Mouse (Mus musculus) gastrocnemius, postnatal 4 days (tissue): Measurements from ENCODE around the gene Cfap100. TPM values are rescaled to one million over a fixed set of nuclear protein-coding genes. Genes with fewer than 3 reads are reported as not detected.

Experiments
- DNase-seq, 2 experiments: peaks; one replicate each; pipeline ENCODE4 v3.0.0; 2021 to 2022; ENCODE audit warnings: low spot score in 2 of 2, mixed read lengths in 2 of 2
- long read RNA-seq, 2 experiments: library from polyadenylated mRNA; stranded (forward); transcript quantifications; one replicate each; pipeline ENCODE4 v2.0.0; 2021
- total RNA-seq, 2 experiments: library from RNA; stranded (reverse); gene quantifications; 2 replicates each; pipeline ENCODE4 v1.2.3; 2021

Gene Cfap100
- under 1 TPM; 0.26 to 0.37 TPM for total RNA-seq
- long read RNA-seq, experiment 1, partial matches to known transcripts = 0 of 1 reads
- long read RNA-seq, experiment 1, other reads (novel, unspliced or antisense) = 1 of 1 reads
- long read RNA-seq, experiment 2 = 0 reads

GRCm38 (mm10) chr6:90428380-90428974 lies at the start of gene Cfap100:
Gene Cfap100, minus strand, starts transcription at chr6:90428797.
- peak; percentile 54 to 73 for DNase-seq

GRCm38 (mm10) chr6:90476941-90477518 lies 48.4 kb upstream of the Cfap100 start:
- no peak for DNase-seq

GRCm38 (mm10) chr6:90475854-90476212 lies 47.2 kb upstream of the Cfap100 start:
- no peak for DNase-seq

GRCm38 (mm10) chr6:90475176-90475853 lies 46.7 kb upstream of the Cfap100 start:
- DNase-seq = no peak

GRCm38 (mm10) chr6:90474361-90474750 lies 45.8 kb upstream of the Cfap100 start:
- DNase-seq = no peak

GRCm38 (mm10) chr6:90473630-90474360 lies 45.2 kb upstream of the Cfap100 start:
- DNase-seq = no peak

- DNase-seq = no peak
Measured at GRCm38 (mm10) chr6:90472697-90473096, 44.1 kb upstream of the Cfap100 start.

GRCm38 (mm10) chr6:90472079-90472478 lies 43.5 kb upstream of the Cfap100 start:
- no peak for DNase-seq

GRCm38 (mm10) chr6:90470947-90471541 lies 42.4 kb upstream of the Cfap100 start:
- peak; percentile 39 to 66 for DNase-seq

- DNase-seq = no peak
Measured at GRCm38 (mm10) chr6:90470255-90470654, 41.7 kb upstream of the Cfap100 start.

GRCm38 (mm10) chr6:90469041-90469440 lies 40.4 kb upstream of the Cfap100 start:
- no peak for DNase-seq

- DNase-seq = no peak
Measured at GRCm38 (mm10) chr6:90468216-90468615, 39.6 kb upstream of the Cfap100 start.

GRCm38 (mm10) chr6:90466847-90467410 lies 38.3 kb upstream of the Cfap100 start:
- DNase-seq = no peak

- no peak for DNase-seq
Measured at GRCm38 (mm10) chr6:90466079-90466478, 37.5 kb upstream of the Cfap100 start.

GRCm38 (mm10) chr6:90465028-90465640 lies 36.5 kb upstream of the Cfap100 start:
- no peak for DNase-seq

GRCm38 (mm10) chr6:90463890-90464421 lies 35.4 kb upstream of the Cfap100 start:
- DNase-seq = no peak

- DNase-seq = peak; percentile 71 to 86
Measured at GRCm38 (mm10) chr6:90463228-90463862, 34.7 kb upstream of the Cfap100 start.

GRCm38 (mm10) chr6:90462841-90463227 lies 34.2 kb upstream of the Cfap100 start:
- DNase-seq = no peak

GRCm38 (mm10) chr6:90462181-90462706 lies 33.6 kb upstream of the Cfap100 start, which contains the start of gene Klf15:
Gene Klf15, plus strand, starts transcription at chr6:90462576.
- DNase-seq = peak; percentile 60 to 74
